Mouse (Mus musculus): ENCODE measurements around the gene Csde1. TPM values are rescaled to one million over a fixed set of nuclear protein-coding genes. Genes with fewer than 3 reads are reported as not detected.

Csde1 gene
- polyA plus RNA-seq, 1 experiment, result 1.4 TPM

- Histone ChIP-seq H3K9me3 (ENCODE audit: control insufficient read depth, low read length) (no peaks in the 10 kb centered on the region), H3K27me3 (ENCODE audit: control insufficient read depth) (peaks cover 2% of the 10 kb centered on the region; the same call in 1 of the 2 replicates), H3K4me1 (ENCODE audit: control insufficient read depth) (no peaks in the 10 kb centered on the region), H3K36me3 (ENCODE audit: control insufficient read depth) (no peaks in the 10 kb centered on the region), H3K4me3 (replicated peaks) (no peak overlapping the region)
- TF ChIP-seq GATA1 (IDR thresholded peaks at IDR 0.05; ENCODE audit: low read length), result no peak
These were observed 60.8 kb downstream of the Csde1 start for GRCm38 (mm10) chr3:103081051-103081450.

GRCm38 (mm10) chr3:103081861-103082453 is 61.7 kb downstream of the Csde1 start:
- no peak for TF ChIP-seq GATA1 (IDR thresholded peaks at IDR 0.05; ENCODE audit: low read length)
- no peak for TF ChIP-seq TAL1 (IDR thresholded peaks at IDR 0.05; ENCODE audit: low read length)

GRCm38 (mm10) chr3:103082761-103083160 is 62.5 kb downstream of the Csde1 start:
- no peaks in the 10 kb centered on the region for H3K36me3 ChIP-seq (ENCODE audit: control insufficient read depth)
- no peak for TF ChIP-seq TAL1 (IDR thresholded peaks at IDR 0.05; ENCODE audit: low read length)
- no peak for TF ChIP-seq GATA1 (IDR thresholded peaks at IDR 0.05; ENCODE audit: low read length)
- H3K27me3 ChIP-seq (ENCODE audit: control insufficient read depth), result peaks cover 2% of the 10 kb centered on the region; the same call in 1 of the 2 replicates
- H3K4me1 ChIP-seq (ENCODE audit: control insufficient read depth), result no peaks in the 10 kb centered on the region
- no peaks in the 10 kb centered on the region for H3K9me3 ChIP-seq (ENCODE audit: control insufficient read depth, low read length)
- H3K4me3 ChIP-seq (replicated peaks), result no peak overlapping the region

More at GRCm38 (mm10) chr3:103081861-103082453, 61.7 kb downstream of the Csde1 start:
- Histone ChIP-seq H3K36me3 (ENCODE audit: control insufficient read depth) (no peaks in the 10 kb centered on the region), H3K27me3 (ENCODE audit: control insufficient read depth) (peaks cover 2% of the 10 kb centered on the region; the same call in 1 of the 2 replicates), H3K4me3 (replicated peaks) (no peak overlapping the region), H3K9me3 (ENCODE audit: control insufficient read depth, low read length) (no peaks in the 10 kb centered on the region), H3K4me1 (ENCODE audit: control insufficient read depth) (no peaks in the 10 kb centered on the region)

GRCm38 (mm10) chr3:103085986-103086385 is 65.8 kb downstream of the Csde1 start:
- TF ChIP-seq GATA1 (IDR thresholded peaks at IDR 0.05; ENCODE audit: low read length) (no peak), TAL1 (IDR thresholded peaks at IDR 0.05; ENCODE audit: low read length) (no peak)
- Histone ChIP-seq H3K36me3 (ENCODE audit: control insufficient read depth) (no peaks in the 10 kb centered on the region), H3K27me3 (ENCODE audit: control insufficient read depth) (peaks cover 6% of the 10 kb centered on the region)

GRCm38 (mm10) chr3:103091753-103092152 is 71.5 kb downstream of the Csde1 start:
- TF ChIP-seq GATA1 (IDR thresholded peaks at IDR 0.05; ENCODE audit: low read length), result no peak
- no peak for TF ChIP-seq TAL1 (IDR thresholded peaks at IDR 0.05; ENCODE audit: low read length)
- no peaks in the 10 kb centered on the region for H3K36me3 ChIP-seq (ENCODE audit: control insufficient read depth)
- H3K9me3 ChIP-seq (ENCODE audit: control insufficient read depth, low read length), result no peaks in the 10 kb centered on the region
- H3K4me1 ChIP-seq (ENCODE audit: control insufficient read depth), result peaks cover 2% of the 10 kb centered on the region
- H3K27me3 ChIP-seq (ENCODE audit: control insufficient read depth), result peaks cover 21% of the 10 kb centered on the region
- H3K4me3 ChIP-seq (replicated peaks), result no peak overlapping the region

More at GRCm38 (mm10) chr3:103085986-103086385, 65.8 kb downstream of the Csde1 start:
- Histone ChIP-seq H3K4me1 (ENCODE audit: control insufficient read depth) (no peaks in the 10 kb centered on the region), H3K4me3 (replicated peaks) (no peak overlapping the region), H3K9me3 (ENCODE audit: control insufficient read depth, low read length) (no peaks in the 10 kb centered on the region)

- H3K27me3 ChIP-seq (ENCODE audit: control insufficient read depth), result peaks cover 27% of the 10 kb centered on the region
- H3K9me3 ChIP-seq (ENCODE audit: control insufficient read depth, low read length), result no peaks in the 10 kb centered on the region
- H3K36me3 ChIP-seq (ENCODE audit: control insufficient read depth), result no peaks in the 10 kb centered on the region
- H3K4me3 ChIP-seq (replicated peaks), result no peak overlapping the region
- TF ChIP-seq GATA1 (IDR thresholded peaks at IDR 0.05; ENCODE audit: low read length) (no peak), TAL1 (IDR thresholded peaks at IDR 0.05; ENCODE audit: low read length) (no peak)
- H3K4me1 ChIP-seq (ENCODE audit: control insufficient read depth), result peaks cover 33% of the 10 kb centered on the region
These were observed 78.4 kb downstream of the Csde1 start for GRCm38 (mm10) chr3:103098662-103099061.

- no peak overlapping the region for H3K4me3 ChIP-seq (replicated peaks)
- peaks cover 18% of the 10 kb centered on the region for H3K27me3 ChIP-seq (ENCODE audit: control insufficient read depth)
- peaks cover 3% of the 10 kb centered on the region for H3K36me3 ChIP-seq (ENCODE audit: control insufficient read depth)
- peaks cover 42% of the 10 kb centered on the region for H3K4me1 ChIP-seq (ENCODE audit: control insufficient read depth)
- no peaks in the 10 kb centered on the region for H3K9me3 ChIP-seq (ENCODE audit: control insufficient read depth, low read length)
- TF ChIP-seq TAL1 (IDR thresholded peaks at IDR 0.05; ENCODE audit: low read length), result no peak
- TF ChIP-seq GATA1 (IDR thresholded peaks at IDR 0.05; ENCODE audit: low read length), result no peak
These were observed 79.4 kb downstream of the Csde1 start for GRCm38 (mm10) chr3:103099667-103100066.

- Histone ChIP-seq H3K27me3 (ENCODE audit: control insufficient read depth) (peaks cover 15% of the 10 kb centered on the region), H3K36me3 (ENCODE audit: control insufficient read depth) (peaks cover 11% of the 10 kb centered on the region), H3K4me1 (ENCODE audit: control insufficient read depth) (peaks cover 49% of the 10 kb centered on the region), H3K9me3 (ENCODE audit: control insufficient read depth, low read length) (no peaks in the 10 kb centered on the region), H3K4me3 (replicated peaks) (no peak overlapping the region)
- no peak for TF ChIP-seq TAL1 (IDR thresholded peaks at IDR 0.05; ENCODE audit: low read length)
- no peak for TF ChIP-seq GATA1 (IDR thresholded peaks at IDR 0.05; ENCODE audit: low read length)
These were observed 80.5 kb downstream of the Csde1 start for GRCm38 (mm10) chr3:103100735-103101134.

GRCm38 (mm10) chr3:103101194-103101593 is 81.0 kb downstream of the Csde1 start:
- Histone ChIP-seq H3K27me3 (ENCODE audit: control insufficient read depth) (peaks cover 15% of the 10 kb centered on the region), H3K4me1 (ENCODE audit: control insufficient read depth) (peaks cover 53% of the 10 kb centered on the region), H3K36me3 (ENCODE audit: control insufficient read depth) (peaks cover 14% of the 10 kb centered on the region), H3K9me3 (ENCODE audit: control insufficient read depth, low read length) (no peaks in the 10 kb centered on the region), H3K4me3 (replicated peaks) (no peak overlapping the region)
- no peak for TF ChIP-seq TAL1 (IDR thresholded peaks at IDR 0.05; ENCODE audit: low read length)
- TF ChIP-seq GATA1 (IDR thresholded peaks at IDR 0.05; ENCODE audit: low read length), result no peak
